Mouse (Mus musculus): ENCODE data around the gene Myd88.

Gene Myd88

DNA sequence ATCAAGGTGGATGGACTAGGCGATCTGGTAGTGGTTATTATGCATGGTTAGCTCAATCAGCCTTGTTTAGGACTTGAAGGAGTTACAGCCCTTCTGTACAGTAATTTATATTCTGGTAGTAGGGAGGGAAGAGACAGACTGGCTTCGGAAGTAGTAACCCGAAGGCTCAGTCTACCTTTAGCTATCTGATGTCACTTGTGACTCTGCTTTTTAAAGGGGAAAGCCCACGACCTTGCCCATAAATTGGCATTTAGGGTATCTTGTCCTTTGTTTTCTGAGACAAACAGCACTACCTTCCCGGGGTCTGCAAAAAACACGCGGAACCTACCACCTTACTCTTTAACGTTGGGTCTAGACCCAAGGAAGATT, 1.0 kb downstream of the Myd88 start:
- no peak for DNase-seq (ENCODE audit: low read depth, low spot score)

DNA sequence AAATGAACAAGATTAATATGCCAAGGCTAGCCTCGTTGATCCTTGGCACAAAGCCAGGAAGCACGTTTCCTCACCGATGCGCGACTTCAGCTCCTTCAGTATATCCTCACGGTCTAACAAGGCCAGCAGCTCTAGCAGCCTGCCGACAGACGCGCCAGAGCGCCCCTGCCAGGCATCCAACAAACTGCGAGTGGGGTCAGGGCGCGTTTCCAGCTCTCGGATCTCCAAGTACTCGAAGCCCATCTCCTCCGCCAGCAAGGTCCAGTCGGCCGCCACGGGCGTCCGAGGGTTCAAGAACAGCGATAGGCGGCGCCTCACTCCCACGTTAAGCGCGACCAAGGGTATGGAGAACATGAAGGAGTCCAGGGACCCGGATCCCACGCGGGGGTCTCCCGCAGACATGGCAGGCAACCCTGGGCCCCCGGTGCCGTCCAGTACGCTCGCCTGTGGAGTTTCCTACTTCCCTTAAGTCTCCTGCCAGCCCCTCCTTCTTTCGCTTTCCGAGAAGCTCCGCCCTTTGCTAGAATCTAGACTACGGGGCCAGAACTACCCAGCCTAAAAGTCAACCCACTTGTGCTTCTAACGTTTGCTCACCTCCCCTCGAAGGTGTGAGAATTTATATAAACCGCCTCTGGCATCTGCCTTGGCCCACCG, 1.5 kb downstream of the Myd88 start, which contains the start of gene Acaa1a:
Gene Acaa1a (plus strand): TSS at position 119 of the 654 bp plus-strand sequence.
- no peak for DNase-seq (ENCODE audit: low read depth, low spot score)

DNA sequence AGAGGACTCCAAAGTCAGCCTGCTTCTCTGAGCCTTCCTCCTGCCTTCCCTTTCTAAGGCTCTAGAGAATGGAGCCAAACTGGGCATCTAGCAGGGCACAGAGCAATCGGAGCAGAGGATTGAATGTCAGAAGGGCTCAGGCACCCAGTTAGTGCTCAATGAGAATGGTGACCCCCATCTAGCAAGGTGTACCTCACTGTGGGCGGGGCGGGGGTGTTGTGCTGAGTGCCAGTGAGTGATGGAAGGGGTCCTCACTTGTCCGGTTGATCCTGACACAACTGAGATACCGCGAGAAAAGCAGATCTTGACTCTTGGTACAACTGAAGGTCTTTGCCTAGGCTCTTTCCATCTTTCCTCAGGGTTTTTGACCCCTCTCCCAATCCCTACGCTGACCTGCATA, 2.1 kb downstream of the Myd88 start:
- no peak for DNase-seq (ENCODE audit: low read depth, low spot score)

DNA sequence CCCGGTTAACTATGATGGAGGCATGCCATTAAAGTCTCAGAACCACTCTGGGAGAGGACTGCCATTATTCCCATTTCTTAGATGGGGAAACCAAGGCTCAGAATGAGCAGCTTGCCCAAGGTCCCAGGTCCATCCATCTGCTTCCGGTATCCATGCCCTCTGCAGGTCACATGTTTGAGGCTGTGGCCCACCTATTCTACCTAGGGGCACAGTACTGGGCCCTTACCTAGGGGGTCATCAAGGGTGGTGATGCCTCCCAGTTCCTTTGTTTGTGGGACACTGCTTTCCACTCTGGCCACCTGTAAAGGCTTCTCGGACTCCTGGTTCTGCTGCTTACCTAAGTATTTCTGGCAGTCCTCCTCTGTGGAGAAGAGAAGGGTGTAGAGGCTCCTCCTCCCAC, 2.9 kb downstream of the Myd88 start:
- DNase-seq (ENCODE audit: low read depth, low spot score): no peak

DNA sequence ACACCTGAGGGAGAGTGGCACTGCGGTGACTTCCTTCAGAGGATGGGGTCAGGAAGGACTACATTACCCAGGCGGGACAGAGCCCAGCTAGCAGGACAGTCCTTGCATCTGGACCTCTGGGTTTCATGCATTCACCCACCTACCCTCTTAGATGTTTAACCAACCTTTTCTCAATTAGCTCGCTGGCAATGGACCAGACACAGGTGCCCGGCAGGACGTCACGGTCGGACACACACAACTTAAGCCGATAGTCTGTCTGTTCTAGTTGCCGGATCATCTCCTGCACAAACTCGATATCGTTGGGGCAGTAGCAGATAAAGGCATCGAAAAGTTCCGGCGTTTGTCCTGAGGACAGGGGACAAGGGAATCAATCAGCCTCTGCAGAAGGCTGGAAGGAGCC, 3.4 kb downstream of the Myd88 start:
- no peak for DNase-seq (ENCODE audit: low read depth, low spot score)

DNA sequence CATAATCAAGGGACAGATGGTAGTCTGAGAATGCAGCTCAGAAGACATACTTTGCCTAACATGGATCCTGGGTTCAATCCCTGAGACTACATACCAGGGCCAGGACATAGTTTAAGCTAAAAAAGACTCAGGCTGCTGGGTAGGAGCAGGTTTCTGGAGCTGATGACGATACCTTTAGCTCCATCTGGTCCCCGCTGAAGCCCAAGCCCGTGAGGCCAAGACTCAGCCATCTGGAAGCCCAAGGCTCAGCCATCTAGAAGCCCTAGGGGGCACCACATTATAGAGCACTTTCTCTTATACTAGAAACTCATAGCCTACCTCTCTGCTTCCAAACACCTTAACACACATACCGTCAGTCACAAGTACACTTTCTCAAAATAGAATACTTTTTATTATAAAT, 5.6 kb downstream of the Myd88 start:
- DNase-seq (ENCODE audit: low read depth, low spot score): no peak

DNA sequence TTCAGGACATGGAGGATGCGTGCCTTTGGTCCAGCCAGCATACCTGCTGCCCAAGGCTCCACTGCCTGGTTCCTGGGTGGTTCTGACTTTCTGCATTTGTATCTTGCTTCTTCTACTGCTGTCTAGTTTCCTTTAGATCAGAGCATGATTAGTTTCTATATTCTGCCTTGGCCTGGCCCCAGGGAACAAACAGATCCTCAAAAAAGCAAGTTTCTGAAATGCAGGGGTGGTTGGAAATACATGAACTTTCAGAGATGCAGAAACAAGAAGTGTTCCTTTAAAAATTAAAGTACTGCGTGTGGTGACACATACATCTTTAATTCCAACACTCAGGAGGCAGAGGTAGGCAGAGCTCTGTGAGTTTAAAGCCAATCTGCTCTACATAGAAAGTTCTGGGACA, 6.4 kb downstream of the Myd88 start:
- DNase-seq (ENCODE audit: low read depth, low spot score): no peak

DNA sequence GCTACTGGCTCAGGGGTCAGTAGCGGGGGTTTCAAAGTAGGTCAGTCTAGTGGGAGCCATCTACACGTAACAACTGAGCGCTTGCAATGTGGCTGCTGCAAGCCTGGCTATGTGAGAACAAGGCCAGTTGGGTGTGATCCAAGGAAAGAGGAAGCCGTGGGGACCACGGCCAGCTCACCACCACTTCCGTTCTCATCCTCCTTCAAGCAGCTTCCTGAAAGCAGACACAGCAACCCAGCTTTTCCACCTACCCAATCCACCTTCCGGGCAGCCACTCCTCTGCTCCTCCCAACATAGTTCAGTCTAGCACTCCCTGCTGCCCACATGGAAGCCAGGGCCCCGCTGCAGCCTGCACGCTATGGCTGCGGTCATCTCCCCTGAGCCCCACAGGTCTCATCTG, 6.9 kb downstream of the Myd88 start:
- DNase-seq (ENCODE audit: low read depth, low spot score): no peak

DNA sequence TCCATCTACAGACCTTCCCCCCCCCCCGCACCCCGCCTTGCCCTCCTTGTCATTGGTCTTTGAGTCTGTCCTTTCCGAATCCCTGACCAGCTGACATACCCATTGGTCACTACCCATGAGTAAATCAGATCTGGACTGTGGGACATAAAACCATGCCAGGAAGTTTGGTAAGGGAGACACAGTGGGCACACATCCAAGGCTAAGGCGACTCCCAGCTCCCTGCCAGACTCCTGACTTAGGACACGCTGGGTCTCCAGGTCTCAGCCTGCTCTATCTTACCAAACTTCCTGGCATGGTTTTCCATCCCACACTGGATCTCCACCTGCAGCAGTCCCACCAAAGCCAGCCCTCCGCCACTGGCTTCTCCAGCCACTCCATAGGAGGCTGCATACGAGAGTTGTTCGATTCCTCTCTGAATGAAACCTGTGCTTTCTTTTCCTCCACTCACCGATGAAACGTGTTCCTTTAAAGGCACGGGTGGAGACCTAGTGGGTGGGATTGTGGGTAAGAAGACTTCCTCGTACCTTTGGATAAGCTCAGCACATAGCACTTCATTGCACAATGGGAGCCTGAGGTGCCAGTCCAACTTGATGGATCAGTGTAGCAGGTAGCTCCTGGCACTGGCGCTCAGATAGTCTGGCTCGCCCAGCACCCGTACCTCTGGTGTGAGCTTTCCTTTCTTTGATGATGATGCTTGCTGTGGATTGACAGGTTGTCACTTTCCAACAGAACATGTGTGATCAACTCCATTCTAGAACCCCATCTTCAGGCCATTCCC, 10.8 kb downstream of the Myd88 start:
- no peak for DNase-seq (ENCODE audit: low read depth, low spot score)

DNA sequence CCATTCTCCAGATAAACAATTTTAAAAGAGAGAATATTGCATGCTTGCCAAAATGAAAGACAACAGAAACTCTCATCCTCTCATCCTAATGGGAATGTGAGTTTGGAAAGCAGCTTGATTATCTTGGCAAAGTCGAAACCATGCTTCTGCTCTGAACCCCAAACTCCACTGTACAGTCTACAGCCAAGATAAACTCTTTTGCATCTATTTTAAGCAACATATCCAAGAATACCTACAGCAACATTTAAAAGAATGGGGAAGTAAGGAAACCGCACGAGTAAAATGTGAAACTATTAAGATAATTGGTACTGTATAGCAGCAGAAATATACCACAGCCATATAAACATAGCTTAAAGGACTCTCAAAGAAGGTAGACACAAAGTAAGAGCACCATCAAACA, 12.7 kb downstream of the Myd88 start:
- no peak for DNase-seq (ENCODE audit: low read depth, low spot score)

DNA sequence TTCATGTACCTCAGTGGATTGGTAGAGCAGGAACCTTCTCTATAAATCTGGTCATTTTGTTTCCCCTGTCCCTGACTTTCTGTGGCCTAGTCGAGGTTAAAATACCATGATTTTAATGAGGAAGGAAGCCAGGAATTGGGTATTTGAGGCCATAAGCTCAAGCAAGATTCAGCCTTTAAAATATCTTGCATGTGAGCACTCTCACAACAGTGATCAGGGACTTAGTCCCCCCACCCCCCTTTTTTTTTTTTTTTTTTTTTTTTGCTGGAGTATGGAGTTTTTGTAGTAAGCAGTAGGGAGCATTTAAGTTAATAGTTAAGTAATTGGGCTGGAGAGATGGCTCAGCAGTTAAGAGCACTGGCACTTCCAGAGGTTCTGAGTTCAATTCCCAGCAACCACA, 17.1 kb downstream of the Myd88 start:
- DNase-seq (ENCODE audit: low read depth, low spot score): no peak

DNA sequence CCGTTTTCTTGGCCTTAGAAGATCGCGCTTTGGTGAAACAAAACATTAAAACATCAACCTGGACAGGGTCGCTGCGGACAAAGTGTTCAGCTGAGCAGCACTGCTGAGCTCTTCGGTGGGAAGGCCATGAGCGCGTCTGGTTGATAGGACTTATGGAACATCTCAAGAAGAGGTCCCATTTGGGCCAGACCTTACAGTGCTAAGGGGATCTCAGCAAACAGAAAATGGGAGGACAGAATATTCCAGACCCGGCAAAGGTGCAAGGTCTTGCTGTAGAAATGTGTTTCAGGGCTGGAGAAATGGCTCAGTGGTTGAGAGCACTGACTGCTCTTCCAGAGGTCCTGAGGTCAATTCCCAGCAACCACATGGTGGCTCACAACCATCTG, 18.0 kb downstream of the Myd88 start:
- DNase-seq (ENCODE audit: low read depth, low spot score): no peak

DNA sequence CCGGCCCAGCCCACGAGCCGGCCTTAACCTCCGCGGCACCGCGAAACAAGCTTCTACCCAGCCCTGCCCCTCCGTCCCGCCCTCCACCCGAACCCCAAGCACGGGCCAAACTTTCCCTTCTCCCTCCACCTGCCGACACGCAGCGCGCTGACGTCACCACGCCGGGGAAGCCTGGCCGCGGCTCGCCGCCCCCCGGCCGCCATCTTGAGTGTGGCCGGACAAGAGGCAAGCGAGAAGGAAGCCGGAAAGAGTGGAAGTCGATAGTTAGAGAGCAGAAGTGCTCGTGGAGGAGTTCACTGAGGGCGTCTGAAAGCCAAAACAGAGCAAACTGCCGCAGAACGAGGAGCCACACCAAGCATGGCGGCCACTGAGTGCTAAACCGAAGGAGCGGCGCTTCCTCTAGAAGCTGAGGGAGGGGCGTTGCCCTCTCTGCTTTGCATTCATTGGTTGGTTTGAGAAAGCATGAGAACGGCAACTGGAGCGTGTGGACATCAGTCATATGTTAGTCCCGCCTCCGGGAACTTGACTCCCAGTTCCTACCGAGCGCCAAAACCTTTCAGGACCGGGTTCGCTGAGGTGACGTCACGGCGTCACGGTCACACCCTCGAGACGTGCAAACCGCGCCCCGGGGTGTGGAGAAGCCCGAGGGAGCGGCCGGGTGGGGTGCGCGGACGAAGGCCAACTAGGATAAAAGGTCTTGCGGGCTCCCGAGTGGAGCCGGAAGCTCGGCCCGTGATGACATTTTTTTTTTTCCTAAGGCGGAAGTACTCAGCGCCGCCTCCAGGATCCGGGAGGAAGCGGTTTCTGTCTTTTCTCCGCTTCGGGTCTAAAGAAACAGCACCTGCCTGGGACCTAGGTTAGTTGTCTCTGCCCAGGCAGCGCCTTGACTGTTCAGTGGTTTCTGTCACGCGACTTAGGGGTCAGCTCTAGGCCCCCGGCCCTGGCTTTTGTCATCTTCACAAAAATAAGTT, 18.6 kb downstream of the Myd88 start, which contains the start of gene Oxsr1:
Gene Oxsr1 (minus strand): TSS at position 139 of the 971 bp plus-strand sequence.
- peak; percentile 98 for DNase-seq (ENCODE audit: low read depth, low spot score)

DNA sequence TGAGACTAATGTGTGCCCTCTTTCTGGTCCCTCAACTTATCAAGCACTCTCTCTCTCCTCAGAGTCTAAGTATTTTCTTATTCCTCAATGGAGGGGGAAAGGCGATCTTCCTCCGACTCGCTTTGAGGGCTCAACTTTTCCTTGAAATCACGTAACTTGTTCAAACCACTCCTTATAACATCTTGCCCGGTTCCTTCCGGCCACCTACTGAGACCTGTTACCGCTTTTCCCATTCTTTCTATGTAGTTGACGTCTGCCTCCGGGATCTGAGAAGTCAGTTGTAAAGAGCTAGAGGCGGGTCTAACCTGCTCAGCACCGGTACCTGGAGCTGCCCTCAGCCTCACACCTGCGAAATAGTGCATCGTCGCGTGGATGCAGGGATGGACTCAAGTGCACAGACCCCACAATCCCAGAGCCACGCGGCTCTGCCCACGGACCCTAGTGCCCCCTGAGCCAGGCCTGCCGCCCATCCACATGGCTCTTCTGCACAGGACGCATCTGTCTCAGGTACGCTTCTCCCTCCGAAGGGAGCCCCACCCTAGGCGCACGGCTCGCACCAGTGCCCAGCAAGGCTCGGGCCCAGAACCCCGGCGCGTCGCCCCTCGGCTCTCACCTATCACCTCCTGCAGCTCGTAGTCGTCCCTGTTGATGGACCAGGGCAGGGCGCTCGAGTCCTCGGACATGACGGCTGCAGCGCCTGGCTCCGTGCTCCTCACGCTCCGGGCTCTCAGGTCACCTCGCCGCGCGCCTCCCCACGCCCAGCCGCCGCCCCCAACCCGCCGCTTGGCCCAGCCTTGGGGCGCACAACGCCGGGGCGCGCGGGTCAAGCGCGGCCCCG, 19.6 kb downstream of the Myd88 start:
- DNase-seq (ENCODE audit: low read depth, low spot score): no peak

DNA sequence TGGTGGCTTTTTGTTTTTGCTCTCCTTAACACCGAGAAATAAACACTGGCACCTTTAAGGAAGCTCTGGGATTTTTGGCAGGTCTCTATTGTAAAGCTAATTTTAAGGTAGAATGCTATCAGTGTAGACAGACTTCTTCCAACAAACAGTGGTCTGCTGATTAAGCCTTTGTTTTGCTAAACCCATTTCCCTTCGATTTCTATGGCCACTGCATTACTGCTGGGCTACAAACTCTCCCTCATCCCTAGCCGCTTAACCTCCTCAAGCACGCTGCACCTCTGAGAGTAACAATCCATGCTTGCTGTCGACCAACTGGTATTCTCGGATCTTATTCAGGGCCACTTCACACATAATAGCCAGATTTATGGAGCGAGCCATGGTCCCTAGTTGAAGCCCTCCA, 20.3 kb downstream of the Myd88 start:
- no peak for DNase-seq (ENCODE audit: low read depth, low spot score)

DNA sequence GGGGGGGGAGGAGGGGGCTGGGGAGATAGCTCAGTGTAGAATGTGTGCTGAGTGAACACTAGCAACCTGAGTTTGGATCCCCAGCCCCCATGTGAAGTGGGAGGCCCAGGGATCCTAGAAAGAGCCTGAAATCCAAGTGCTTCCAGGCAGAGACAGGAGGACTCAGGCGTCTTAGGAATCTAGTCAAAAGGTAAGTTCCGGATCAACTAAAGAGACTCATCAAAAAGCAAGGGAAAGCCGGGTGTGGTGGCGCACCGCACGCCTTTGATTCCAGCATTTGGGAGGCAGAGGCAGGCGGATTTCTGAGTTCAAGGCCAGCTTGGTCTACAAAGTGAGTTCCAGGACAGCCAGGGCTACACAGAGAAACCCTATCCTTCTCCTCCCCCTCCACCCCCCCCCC, 20.8 kb downstream of the Myd88 start:
- no peak for DNase-seq (ENCODE audit: low read depth, low spot score)

DNA sequence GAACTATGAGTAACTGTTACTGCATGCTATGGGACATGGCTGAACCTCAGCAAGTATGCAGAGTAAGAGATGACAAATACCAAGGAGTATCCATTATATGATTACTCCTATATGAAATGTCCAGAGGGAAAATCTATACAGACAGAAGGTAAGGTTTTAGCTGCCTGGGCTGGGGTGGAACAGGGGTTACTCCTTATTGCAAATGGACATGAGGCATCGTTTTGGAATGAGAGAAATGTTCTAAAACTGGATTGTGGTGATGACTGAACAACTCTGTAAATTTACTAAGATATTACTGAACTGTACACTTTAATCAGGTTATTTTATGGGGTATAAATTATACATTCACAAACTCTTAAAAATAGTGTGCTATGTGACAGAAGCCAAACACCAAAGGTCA, 22.3 kb downstream of the Myd88 start:
- DNase-seq (ENCODE audit: low read depth, low spot score): no peak

DNA sequence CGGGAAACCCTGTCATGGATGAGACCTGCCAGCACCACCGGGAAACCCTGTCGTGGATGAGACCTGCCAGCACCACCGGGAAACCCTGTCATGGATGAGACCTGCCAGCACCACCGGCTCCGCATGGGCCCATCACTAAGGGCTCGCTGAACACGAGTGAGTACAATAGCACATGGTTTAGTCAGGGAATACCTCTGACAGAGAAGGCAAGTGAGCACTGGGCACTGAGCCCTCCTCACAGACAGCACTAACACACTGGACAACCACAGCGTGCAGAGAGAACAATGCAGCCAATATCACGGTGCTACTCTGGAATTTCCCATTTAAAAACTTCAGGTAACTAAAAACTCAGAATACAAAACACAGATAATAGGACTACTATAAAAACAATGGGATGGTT, 28.1 kb downstream of the Myd88 start:
- no peak for DNase-seq (ENCODE audit: low read depth, low spot score)

DNA sequence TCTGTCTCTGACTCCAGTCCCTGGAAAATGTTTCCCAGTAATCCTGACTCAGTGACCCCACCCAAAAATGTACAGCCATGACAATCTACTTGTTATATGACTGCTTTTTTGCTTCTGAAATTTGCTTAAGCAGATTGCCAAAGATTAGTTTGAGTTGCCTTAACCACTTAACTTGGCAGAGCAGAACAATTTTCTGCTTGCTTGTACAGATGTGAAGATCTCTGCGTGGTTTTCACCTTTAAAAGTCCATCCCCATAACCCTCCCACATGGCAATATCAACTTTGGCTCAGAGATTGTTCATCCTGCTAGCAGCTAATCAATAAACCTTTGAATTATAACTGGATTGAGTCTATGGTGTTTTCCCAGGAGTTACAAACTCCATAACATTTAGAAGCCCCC, 32.1 kb downstream of the Myd88 start:
- DNase-seq (ENCODE audit: low read depth, low spot score): no peak

DNA sequence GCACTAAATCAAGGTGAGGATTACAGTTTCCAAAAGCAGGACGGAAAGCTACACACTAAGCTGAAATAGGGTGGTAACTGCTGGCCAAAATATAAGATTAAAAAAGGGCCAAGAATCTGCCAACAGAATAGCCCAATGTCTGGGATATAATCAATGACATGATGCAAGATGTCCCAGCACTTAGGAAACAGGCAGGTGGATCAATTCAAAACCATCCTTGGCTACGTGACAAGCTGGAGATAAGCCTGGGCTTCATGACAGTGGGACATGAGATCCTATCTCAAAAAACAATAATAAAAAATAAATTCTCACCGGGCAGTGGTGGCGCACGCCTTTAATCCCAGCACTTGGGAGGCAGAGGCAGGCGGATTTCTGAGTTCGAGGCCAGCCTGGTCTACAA, 35.3 kb downstream of the Myd88 start:
- no peak for DNase-seq (ENCODE audit: low read depth, low spot score)

DNA sequence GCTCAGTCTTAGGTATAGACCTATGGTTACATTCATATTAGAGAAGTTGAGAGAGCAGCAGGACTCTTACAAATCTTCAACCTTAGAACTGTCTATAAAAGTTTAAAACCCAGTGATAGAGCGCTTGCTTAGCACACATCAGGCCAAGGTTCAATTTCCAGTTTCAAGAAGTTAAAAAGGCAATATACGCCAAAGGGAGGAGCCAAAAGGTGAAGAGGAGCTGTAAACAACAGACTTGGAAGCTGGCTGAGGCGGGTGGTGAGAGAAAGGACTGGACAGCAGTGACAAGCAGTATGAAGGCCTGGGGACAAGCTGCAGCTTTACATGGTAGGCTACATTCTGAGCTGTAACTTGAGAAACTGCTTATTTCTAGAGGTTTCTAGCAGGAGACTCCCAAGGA, 42.6 kb downstream of the Myd88 start:
- DNase-seq (ENCODE audit: low read depth, low spot score): no peak
